Comparison of ENCODE assay signal across 18 mouse cellular contexts in genomic region chr2:120117346-120117745, GRCm38 (mm10). TPM values are rescaled to one million over a fixed set of nuclear protein-coding genes. Genes with fewer than 3 reads are reported as not detected.
DNase-seq lines count a peak whose midpoint lies in the region; ATAC-seq lines count a peak whose summit lies in the region.
"Had no signal": no experiment of that assay in that cellular context is flagged by ENCODE, and none has a peak within 500 bp of the region (broad histone marks: within the 10 kb centered on the region; RNA-seq: fewer than 3 reads in every experiment).

No protein-coding gene starts in this region.

- peaks cover 38% of the 10 kb centered on the region for H3K4me1 ChIP-seq in heart, embryonic 16.5 days (ENCODE audit: control insufficient read depth, insufficient read depth, low read length)
- H3K4me1 ChIP-seq: forebrain, embryonic 15.5 days; hindbrain, embryonic 15.5 days had no signal

- no peak overlapping the region for H3K4me2 ChIP-seq in heart, embryonic 16.5 days (ENCODE audit: low read depth, low read length)
- H3K4me2 ChIP-seq: embryonic facial prominence, embryonic 12.5 days; forebrain, embryonic 15.5 days; hindbrain, embryonic 15.5 days had no signal

- WGBS in heart, embryonic 16.5 days: 62% methylated on average over 6 of the region's 6 CpGs

- no peak overlapping the region for H3K4me3 ChIP-seq in heart, embryonic 16.5 days (ENCODE audit: low read length)
- H3K4me3 ChIP-seq: embryonic facial prominence, embryonic 12.5 days; forebrain, embryonic 15.5 days; hindbrain, embryonic 15.5 days had no signal

- intact Hi-C loops in heart, postnatal 10 days (cut with DNase I): no loop called here

- 0 out of 2 replicates have a peak, but pooled peaks cover 2% of the 10 kb centered on the region for H3K36me3 ChIP-seq in heart, embryonic 16.5 days (ENCODE audit: control insufficient read depth, insufficient read depth)
- H3K36me3 ChIP-seq: embryonic facial prominence, embryonic 12.5 days; forebrain, embryonic 15.5 days; hindbrain, embryonic 15.5 days had no signal

- peak; percentile 83 for DNase-seq in heart, adult 11 months
- DNase-seq in heart, postnatal 4 days: no peak
- no peak for DNase-seq in heart, postnatal 10 days
- DNase-seq in lung, postnatal 10 days: peak; percentile 25
- DNase-seq in lung, postnatal 14 days: no peak
- DNase-seq in layer of hippocampus, adult 9-11 months: no peak
- DNase-seq: adrenal gland, postnatal 10 days; B cell, adult 2 months; cerebellum, adult 11-12 months; cerebellum, adult 9-10 months; cerebellum, postnatal 25 days; gastrocnemius, postnatal 36 days had no signal

- no peak for ATAC-seq in heart, embryonic 16.5 days (replicated peaks; ENCODE audit: extremely low read depth, insufficient read depth, low FRiP score)
- ATAC-seq: CD4-positive, CD25-positive, alpha-beta regulatory T cell, adult 4 months; forebrain, embryonic 15.5 days had no signal

- H3K27ac ChIP-seq in heart, embryonic 16.5 days (ENCODE audit: low read length): peak overlapping the region; percentile 41; the same call in 1 of the 2 replicates
- H3K27ac ChIP-seq: embryonic facial prominence, embryonic 12.5 days; forebrain, embryonic 15.5 days; hindbrain, embryonic 15.5 days had no signal

- no peak overlapping the region for H3K9ac ChIP-seq in heart, embryonic 16.5 days (ENCODE audit: low read length)
- H3K9ac ChIP-seq: embryonic facial prominence, embryonic 12.5 days; forebrain, embryonic 15.5 days; hindbrain, embryonic 15.5 days had no signal

- no peaks in the 10 kb centered on the region for H3K9me3 ChIP-seq in heart, embryonic 16.5 days (replicated peaks; ENCODE audit: control insufficient read depth, low read length)
- H3K9me3 ChIP-seq: embryonic facial prominence, embryonic 12.5 days; forebrain, embryonic 15.5 days; G1E; hindbrain, embryonic 15.5 days had no signal

- H3K27me3 ChIP-seq in heart, embryonic 16.5 days (ENCODE audit: control insufficient read depth, insufficient read depth, low read length): no peaks in the 10 kb centered on the region
- H3K27me3 ChIP-seq: embryonic facial prominence, embryonic 12.5 days; forebrain, embryonic 15.5 days; hindbrain, embryonic 15.5 days had no signal

RNA-seq across cellular contexts. Expression of gene Ehd4, which starts 37.1 kb away (rescaled TPM):
- total RNA-seq in heart, postnatal 4 days (2021): 100 to 1,000 TPM; 461 to 503 TPM
- polyA plus RNA-seq in heart, embryonic 16.5 days (2015; fragmentation: Nextera tagmentation; extraction: Ambion mirVana): 163 and 195 TPM in 2 replicates
- 100 to 1,000 TPM; 514 to 538 TPM for total RNA-seq in heart, postnatal 10 days (2021)

Comparison
In these comparisons a context has a peak if more than half of its experiments do, and no peak if none do; other contexts are left out.
1. DNase-seq: peak in heart, adult 11 months (single experiment) and lung, postnatal 10 days (single experiment); none in heart, postnatal 4 days (single experiment), heart, postnatal 10 days (0 of 2), lung, postnatal 14 days (single experiment) and layer of hippocampus, adult 9-11 months (single experiment).